Mouse (Mus musculus) liver, embryonic 12.5 days (tissue): ENCODE results near the gene Ptf1a. TPM values are rescaled to one million over a fixed set of nuclear protein-coding genes. Genes with fewer than 3 reads are reported as not detected.

ENCODE experiments used
- ATAC-seq: fragments of 200-750 bp; cut with Nextera tagmentation; 2 replicates; pipeline ENCODE4 v1.8.0; 2017; ENCODE audit warnings: moderate number of reproducible peaks, mild to moderate bottlenecking, moderate library complexity
- H3K27ac ChIP-seq: fragments of 300-500 bp; sonication (generic); 2 replicates; pipeline ENCODE4 v1.5.1; 2016; ENCODE audit warnings: mild to moderate bottlenecking
- H3K27me3 ChIP-seq: fragments of 300-500 bp; sonication (generic); replicated peaks from 2 replicates; pipeline ENCODE4 v1.6.1; 2016; ENCODE audit warnings: mild to moderate bottlenecking, moderate library complexity
- H3K36me3 ChIP-seq: fragments of 300-500 bp; sonication (generic); 2 replicates; pipeline ENCODE4 v1.6.1; 2016; ENCODE audit warnings: mild to moderate bottlenecking, moderate library complexity
- H3K4me1 ChIP-seq: fragments of 300-500 bp; sonication (generic); 2 replicates; pipeline ENCODE4 v1.6.1; 2016
- H3K4me2 ChIP-seq: fragments of 300-500 bp; sonication (generic); 2 replicates; pipeline ENCODE4 v1.6.1; 2016; ENCODE audit warnings: mild to moderate bottlenecking, moderate library complexity
- H3K4me3 ChIP-seq: fragments of 300-500 bp; sonication (generic); 2 replicates; pipeline ENCODE4 v1.5.1; 2016; ENCODE audit warnings: mild to moderate bottlenecking, moderate library complexity
- H3K9ac ChIP-seq: fragments of 300-500 bp; sonication (generic); 2 replicates; pipeline ENCODE4 v1.6.1; 2016; ENCODE audit warnings: mild to moderate bottlenecking, moderate library complexity
- H3K9me3 ChIP-seq: fragments of 300-500 bp; sonication (generic); replicated peaks from 2 replicates; pipeline ENCODE4 v1.6.1; 2016; ENCODE audit warnings: mild to moderate bottlenecking, moderate library complexity
- WGBS: fragments of 180-500 bp; shearing (Covaris S2); methylation state at CpG from one replicate; pipeline ENCODE4 v1.1.7; 2016; ENCODE audit not compliant: insufficient replicate concordance; 5-methylcytosine and 5-hydroxymethylcytosine counted together
- polyA plus RNA-seq: library from polyadenylated mRNA; unstranded; fragments of >200 nt; fragmentation: Nextera tagmentation; extraction: Ambion mirVana; gene quantifications from 2 replicates; pipeline ENCODE4 v1.2.1, GENCODE M21; 2016

Ptf1a gene
- not detected in 2 replicates for polyA plus RNA-seq

DNA sequence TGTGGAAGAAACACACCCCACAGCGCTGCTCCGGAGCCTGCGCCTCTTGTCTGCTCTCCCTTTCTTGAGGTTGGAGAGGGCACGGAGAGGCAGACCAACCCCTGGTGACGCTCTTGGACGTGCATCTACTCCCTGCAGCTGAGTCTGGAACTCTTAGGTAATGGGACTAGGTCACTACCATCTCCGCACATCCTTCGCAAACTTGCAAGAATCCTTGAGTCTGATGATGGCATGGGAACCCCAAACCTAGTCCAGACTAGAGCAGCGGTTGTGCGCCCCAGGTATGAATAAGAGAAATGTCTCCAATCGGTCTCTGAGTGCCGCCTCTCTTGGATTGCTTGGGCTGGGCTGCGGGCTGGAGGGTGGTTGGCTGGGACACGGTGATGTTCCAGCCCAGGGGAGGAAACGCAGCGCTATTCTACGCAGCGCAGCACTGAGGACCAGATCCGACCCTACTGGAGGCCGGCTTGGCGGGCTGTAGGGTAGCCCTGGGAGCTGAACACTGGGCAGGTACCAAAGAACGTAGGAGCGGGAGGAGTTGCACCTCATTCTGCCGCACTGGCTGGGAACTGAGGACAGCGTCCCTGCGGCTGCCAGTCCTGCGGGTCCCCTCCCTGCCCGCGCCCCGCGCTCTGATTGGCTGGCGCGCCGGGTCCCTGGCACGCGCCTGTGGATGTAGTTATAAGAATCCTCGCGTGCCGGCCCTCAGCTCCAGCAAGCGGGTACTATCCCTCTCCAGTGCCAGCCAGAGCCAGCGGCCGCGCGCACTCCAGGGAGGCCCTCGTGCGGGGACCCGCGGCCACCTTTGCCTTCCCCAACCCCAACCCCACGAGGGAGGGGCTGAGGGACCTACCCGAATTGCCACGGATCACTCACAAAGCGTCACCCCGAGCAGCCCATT lies at the start of gene Ptf1a:
TSS of gene Ptf1a (plus strand) at position 733 of the 901 bp plus-strand sequence.
- H3K27ac ChIP-seq = no peak within 1 kb of the TSS
- WGBS = 1% methylated on average over 52 of the region's 53 CpGs
- H3K36me3 ChIP-seq = no peaks in the 10 kb centered on the region
- H3K4me1 ChIP-seq = no peaks in the 10 kb centered on the region
- no peaks in the 10 kb centered on the region for H3K9me3 ChIP-seq
- H3K27me3 ChIP-seq = peaks cover 94% of the 10 kb centered on the region
- H3K9ac ChIP-seq = no peak within 1 kb of the TSS
- H3K4me2 ChIP-seq = peak within 1 kb of the TSS; percentile 18
- ATAC-seq = 0 out of 2 replicates have a peak, but pooled peaks have one; percentile 37
- peak within 1 kb of the TSS; percentile 21; the same call in 1 of the 2 replicates for H3K4me3 ChIP-seq

DNA sequence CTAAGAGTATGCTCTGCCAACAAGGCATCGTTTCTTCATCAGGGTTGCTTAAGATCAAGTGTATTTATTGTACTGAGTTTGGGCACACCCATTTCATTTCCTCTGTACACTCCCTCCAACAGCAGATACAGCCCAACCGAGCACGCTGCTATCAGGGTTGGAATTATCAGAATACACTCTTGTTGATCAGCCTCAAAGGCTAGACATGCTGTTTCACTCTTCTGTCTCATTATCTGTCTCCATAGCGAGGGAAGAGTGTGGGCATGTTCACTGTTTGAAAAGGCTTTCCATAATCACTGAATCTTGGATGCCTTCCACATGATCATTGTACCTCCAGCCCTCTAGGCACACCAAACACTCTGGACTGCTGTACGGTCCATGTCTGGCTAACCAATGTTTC lies 40.1 kb upstream of the Ptf1a start:
- Histone ChIP-seq H3K4me3 (no peak overlapping the region), H3K27ac (no peak overlapping the region), H3K36me3 (no peaks in the 10 kb centered on the region), H3K9ac (no peak overlapping the region), H3K9me3 (no peaks in the 10 kb centered on the region), H3K27me3 (0 out of 2 replicates have a peak, but pooled peaks cover 3% of the 10 kb centered on the region), H3K4me2 (no peak overlapping the region), H3K4me1 (peaks cover 8% of the 10 kb centered on the region; the same call in 1 of the 2 replicates)
- ATAC-seq = peak; percentile 27; the same call in 1 of the 2 replicates
- 35% methylated on average over 5 of the region's 5 CpGs for WGBS

DNA sequence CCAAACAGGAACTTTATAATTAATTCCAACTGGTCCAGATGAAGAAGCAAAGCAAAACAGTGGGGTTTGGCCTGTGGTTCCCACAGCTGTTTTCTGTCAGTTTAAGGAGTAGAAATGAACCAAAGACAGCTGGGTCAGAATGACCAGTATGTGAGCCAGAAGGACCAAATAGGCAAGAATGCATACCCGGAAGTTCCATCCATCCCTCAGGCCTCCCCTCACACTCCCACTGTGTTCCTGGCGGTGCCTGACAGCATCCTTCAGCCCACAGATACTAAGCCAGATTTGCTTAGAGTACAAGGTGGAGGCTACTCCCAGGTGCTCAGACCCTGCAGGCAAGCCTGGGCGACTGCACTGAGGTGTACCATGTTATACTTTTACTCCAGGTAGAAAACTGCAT lies 38.9 kb upstream of the Ptf1a start:
- Histone ChIP-seq H3K27me3 (0 out of 2 replicates have a peak, but pooled peaks cover 3% of the 10 kb centered on the region), H3K4me3 (no peak overlapping the region), H3K36me3 (no peaks in the 10 kb centered on the region), H3K4me2 (no peak overlapping the region), H3K9ac (no peak overlapping the region), H3K9me3 (no peaks in the 10 kb centered on the region), H3K27ac (no peak overlapping the region), H3K4me1 (peaks cover 8% of the 10 kb centered on the region; the same call in 1 of the 2 replicates)
- ATAC-seq = no peak
- WGBS = 50% methylated on average over 3 of the region's 3 CpGs

DNA sequence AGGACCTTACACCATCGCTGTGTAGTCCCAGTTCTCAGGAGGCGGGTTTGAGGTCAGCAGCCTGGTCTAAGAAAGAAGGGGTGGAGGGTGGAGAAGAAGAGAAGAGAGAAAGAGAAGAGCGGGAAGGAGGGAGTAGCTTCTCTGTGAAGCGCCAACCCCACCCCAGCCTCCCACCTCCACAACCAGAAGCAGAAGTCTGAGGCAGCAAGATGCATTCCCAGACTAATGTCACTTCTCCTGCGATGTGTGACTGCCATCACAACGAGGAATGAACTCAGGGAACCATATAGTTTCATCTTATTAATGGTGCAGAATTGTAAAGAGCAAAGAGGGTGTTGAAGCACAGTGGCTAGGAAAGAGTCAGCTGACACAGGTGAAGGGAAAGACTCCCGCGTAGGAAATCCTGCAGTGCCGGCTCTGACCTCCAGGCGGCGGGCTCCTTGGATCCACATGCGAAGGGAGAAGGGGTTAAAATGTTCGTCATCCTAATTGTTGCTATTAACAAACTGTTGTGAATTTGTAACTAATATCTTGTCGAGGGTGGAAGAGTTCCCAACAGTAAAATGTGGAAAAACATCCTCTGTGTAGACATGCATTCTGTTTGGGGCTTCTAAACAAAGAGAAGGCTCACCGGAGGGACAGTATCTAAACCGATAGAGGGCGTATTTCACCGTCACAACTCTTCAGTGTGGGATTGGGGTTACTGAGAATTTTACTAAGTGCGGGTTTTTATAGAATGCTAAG lies 31.1 kb upstream of the Ptf1a start:
- no peak for ATAC-seq

DNA sequence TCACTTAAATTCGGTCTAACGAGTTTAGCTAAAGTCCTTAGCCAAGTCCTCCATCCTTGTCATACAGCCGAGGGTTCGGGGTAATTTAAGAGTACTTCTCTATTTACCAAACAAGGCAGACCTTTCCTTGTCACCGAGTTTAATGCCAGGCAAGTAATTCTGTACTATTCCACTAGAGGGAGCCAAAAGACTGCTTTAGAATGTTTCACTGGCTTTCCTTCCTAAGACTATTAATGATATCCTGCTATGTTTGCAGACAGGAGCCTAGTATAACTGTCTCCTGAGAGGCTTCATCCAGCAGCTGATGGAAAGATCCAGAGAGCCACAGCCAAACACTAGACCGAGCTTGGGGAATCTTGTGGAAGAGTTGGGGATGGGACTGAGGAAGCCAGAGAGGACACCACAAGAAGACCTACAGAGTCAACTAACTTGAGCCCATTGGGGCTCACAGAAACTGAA lies 30.4 kb upstream of the Ptf1a start:
- Histone ChIP-seq H3K27ac (no peak overlapping the region), H3K4me1 (peaks cover 6% of the 10 kb centered on the region), H3K36me3 (no peaks in the 10 kb centered on the region), H3K4me2 (peak overlapping the region; percentile 53), H3K27me3 (peaks cover 24% of the 10 kb centered on the region; the same call in 1 of the 2 replicates), H3K9me3 (no peaks in the 10 kb centered on the region), H3K4me3 (peak overlapping the region; percentile 27), H3K9ac (no peak overlapping the region)
- no peak for ATAC-seq
- WGBS = 0% methylated on average over 6 of the region's 6 CpGs

More for the DNA sequence above, 31.1 kb upstream of the Ptf1a start:
- H3K4me3 ChIP-seq = peak overlapping the region; percentile 27
- 16% methylated on average over 19 of the region's 19 CpGs for WGBS
- peaks cover 24% of the 10 kb centered on the region; the same call in 1 of the 2 replicates for H3K27me3 ChIP-seq
- H3K36me3 ChIP-seq = no peaks in the 10 kb centered on the region
- H3K27ac ChIP-seq = no peak overlapping the region
- peak overlapping the region; percentile 53 for H3K4me2 ChIP-seq
- peaks cover 6% of the 10 kb centered on the region for H3K4me1 ChIP-seq
- H3K9me3 ChIP-seq = no peaks in the 10 kb centered on the region
- no peak overlapping the region for H3K9ac ChIP-seq

DNA sequence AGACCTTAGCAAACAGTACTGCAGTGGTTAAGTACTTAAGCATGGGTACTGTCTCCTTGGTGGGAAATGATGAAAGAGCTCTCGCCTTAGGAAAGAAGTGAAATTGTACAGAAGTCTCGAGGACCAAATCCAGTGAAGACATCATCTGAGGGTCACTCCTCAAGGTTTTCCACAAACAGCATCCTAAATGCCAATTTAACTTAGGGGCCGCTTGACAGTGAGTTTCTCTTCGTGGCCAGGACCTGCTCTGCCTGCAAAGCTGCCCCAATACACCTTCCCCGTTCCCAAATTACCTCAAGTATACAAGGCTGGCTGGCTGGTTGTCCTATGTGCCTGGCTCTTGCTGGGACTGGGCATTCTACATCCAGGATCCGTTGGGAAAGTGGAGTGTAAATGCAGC lies 29.4 kb upstream of the Ptf1a start:
- H3K4me3 ChIP-seq = no peak overlapping the region
- H3K4me1 ChIP-seq = peaks cover 6% of the 10 kb centered on the region
- 46% methylated on average over 6 of the region's 6 CpGs for whole genome bisulfite sequencing
- no peaks in the 10 kb centered on the region for H3K36me3 ChIP-seq
- H3K9ac ChIP-seq = no peak overlapping the region
- no peak for ATAC-seq
- H3K27ac ChIP-seq = no peak overlapping the region
- no peak overlapping the region for H3K4me2 ChIP-seq
- H3K9me3 ChIP-seq = no peaks in the 10 kb centered on the region
- H3K27me3 ChIP-seq = peaks cover 24% of the 10 kb centered on the region; the same call in 1 of the 2 replicates

DNA sequence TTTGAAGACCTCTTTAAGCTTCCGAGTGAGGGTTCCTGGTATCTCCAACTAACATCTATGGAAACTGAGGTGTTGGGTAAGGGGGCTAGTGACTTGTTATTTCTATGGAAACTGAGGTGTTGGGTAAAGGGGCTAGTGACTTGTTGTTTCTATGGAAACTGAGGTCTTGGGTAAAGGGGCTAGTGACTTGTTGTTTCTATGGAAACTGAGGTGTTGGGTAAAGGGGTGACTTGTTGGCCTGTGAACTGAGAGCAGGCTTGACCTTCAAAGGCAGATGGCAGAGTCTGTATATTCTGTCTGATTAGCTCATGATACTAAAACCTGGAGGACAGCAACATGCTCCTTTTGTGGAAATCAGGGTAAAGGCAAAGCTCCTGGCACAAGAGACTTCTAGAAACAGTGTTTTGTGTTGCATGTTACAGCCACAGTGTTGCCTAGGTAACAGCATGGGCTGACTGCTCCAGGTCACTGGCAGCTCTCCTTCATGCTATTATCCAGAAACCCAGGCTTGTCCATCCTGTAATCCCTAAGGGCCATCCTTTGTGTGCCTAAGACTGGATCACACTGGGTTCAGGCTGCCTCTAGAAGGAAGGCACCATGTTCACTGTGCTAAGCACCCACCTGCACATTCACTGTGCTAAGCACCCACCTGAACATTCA lies 25.6 kb upstream of the Ptf1a start:
- Histone ChIP-seq H3K9ac (no peak overlapping the region), H3K4me1 (peaks cover 1% of the 10 kb centered on the region), H3K27ac (no peak overlapping the region), H3K27me3 (peaks cover 10% of the 10 kb centered on the region; the same call in 1 of the 2 replicates), H3K36me3 (no peaks in the 10 kb centered on the region), H3K4me2 (no peak overlapping the region), H3K4me3 (no peak overlapping the region), H3K9me3 (no peaks in the 10 kb centered on the region)
- 40% methylated on average over 1 of the region's 1 CpGs for WGBS
- no peak for ATAC-seq

DNA sequence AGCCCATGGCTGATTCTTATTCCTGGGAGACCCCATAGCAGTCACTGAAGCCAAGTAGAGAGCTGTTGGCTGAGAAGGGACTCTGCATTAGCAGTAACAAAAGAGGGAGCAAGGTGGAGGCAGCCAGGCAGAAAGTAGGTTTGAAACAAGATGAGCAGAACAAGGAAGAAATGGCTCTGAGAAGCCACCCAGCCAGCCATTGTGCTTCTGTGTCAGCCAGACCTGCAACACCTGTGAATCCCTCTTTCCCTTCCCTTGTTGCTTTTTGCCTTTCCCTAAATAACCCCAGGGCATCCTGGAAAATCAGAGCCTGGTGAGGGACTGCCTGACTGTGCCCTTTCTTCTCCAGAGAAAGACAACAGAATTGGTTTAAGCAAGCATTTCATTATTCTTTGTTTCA lies 23.2 kb upstream of the Ptf1a start:
- no peak overlapping the region for H3K4me2 ChIP-seq
- no peak overlapping the region for H3K27ac ChIP-seq
- H3K9ac ChIP-seq = no peak overlapping the region
- no peak for ATAC-seq
- H3K36me3 ChIP-seq = no peaks in the 10 kb centered on the region
- peaks cover 11% of the 10 kb centered on the region for H3K27me3 ChIP-seq
- no peaks in the 10 kb centered on the region for H3K9me3 ChIP-seq
- H3K4me3 ChIP-seq = no peak overlapping the region
- no peaks in the 10 kb centered on the region for H3K4me1 ChIP-seq

DNA sequence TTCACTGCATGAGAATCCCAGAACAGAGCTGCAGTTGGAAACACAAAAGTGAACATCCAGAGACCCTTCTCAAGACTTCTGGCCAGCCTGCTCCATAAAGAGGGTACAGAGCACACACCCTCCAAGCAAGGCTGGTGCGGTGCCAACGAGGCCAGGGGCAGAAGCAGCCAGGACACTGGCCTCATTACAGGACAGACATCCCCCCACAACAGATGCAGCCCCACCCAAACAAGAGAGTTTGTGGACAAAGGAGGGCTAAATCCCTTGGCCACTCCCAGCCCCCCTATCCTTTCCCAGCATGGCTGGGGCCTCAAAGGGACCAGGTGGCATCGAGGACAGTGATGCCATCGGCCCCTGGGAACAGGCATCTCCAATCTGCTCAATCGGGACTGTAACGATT lies 22.4 kb upstream of the Ptf1a start:
- Histone ChIP-seq H3K9me3 (no peaks in the 10 kb centered on the region), H3K4me1 (no peaks in the 10 kb centered on the region), H3K4me3 (no peak overlapping the region), H3K9ac (no peak overlapping the region), H3K36me3 (no peaks in the 10 kb centered on the region), H3K27ac (no peak overlapping the region), H3K27me3 (peaks cover 17% of the 10 kb centered on the region), H3K4me2 (no peak overlapping the region)
- 72% methylated on average over 6 of the region's 6 CpGs for WGBS
- no peak for ATAC-seq

DNA sequence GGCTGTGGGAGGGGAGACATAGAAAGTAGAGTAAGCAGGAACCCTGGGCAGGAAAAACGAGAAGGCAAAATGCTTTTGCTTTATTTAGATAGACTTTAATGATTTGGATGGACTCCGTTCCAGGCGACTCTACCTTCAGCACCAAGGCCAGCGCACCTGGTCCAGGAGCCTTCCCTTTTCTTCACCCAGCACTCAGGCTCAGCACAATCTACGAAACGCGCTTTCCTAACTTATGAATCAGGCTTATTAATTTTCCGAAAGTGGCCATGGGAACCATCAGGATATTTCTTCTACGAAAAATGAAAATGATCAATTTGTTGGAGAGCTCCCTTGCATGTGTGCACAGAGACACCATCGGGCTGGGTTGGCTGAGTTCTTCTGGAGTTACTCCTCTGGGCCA lies 16.4 kb upstream of the Ptf1a start:
- H3K4me3 ChIP-seq = no peak overlapping the region
- no peaks in the 10 kb centered on the region for H3K9me3 ChIP-seq
- H3K27me3 ChIP-seq = peaks cover 71% of the 10 kb centered on the region
- no peak for ATAC-seq
- 9% methylated on average over 10 of the region's 10 CpGs for WGBS
- H3K27ac ChIP-seq = no peak overlapping the region
- no peaks in the 10 kb centered on the region for H3K4me1 ChIP-seq
- H3K36me3 ChIP-seq = no peaks in the 10 kb centered on the region
- H3K9ac ChIP-seq = no peak overlapping the region
- no peak overlapping the region for H3K4me2 ChIP-seq

DNA sequence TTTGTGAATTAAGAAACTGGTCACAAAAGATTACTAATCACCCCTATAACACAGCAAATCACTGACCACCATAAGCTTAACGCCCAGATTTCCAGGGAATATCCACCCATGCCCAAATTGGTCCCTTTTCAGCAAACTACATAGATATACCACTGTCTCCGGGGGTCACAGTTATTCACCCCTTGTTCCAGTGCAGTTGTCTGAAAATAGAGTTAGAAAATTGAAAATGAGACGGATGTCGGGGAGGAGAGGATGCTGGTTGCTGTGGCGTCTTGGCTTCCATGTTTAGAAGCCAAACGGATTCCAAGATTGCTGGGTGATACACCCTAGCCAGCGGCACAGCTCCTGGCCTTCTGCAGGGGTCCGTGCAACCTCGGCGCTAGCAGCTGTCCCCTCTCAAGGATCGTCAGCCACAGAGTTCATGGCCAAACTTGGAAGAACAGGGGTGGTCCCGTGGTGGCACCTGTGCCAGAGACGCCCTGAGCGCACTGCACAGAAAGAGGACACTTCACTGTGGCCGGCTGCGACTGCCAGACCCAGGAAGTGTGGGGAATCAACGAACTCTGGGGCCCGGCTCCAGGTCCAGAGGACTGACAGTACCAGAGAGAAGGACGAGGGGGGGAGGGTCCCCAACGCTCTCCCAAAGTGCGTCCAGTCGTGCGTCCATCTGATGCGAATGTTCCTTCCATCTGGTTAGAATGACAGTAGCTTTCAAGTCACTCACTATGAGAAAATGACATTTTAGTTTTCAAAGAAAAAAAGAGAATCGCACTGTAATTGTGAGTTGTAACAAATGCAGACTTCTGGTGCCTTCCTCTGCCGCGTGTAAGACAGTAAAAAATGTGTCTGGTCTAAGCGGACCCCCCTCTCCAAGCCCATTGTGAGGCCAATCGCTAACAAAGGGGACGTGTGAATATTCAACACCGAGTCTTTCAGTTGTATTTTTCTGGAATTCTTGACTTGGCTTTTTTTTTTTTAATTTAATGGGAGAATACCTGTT lies 15.5 kb upstream of the Ptf1a start:
- no peaks in the 10 kb centered on the region for H3K36me3 ChIP-seq
- 8% methylated on average over 31 of the region's 31 CpGs for WGBS
- ATAC-seq = no peak
- no peak overlapping the region for H3K9ac ChIP-seq
- no peaks in the 10 kb centered on the region for H3K4me1 ChIP-seq
- no peak overlapping the region for H3K4me2 ChIP-seq
- H3K9me3 ChIP-seq = no peaks in the 10 kb centered on the region
- H3K4me3 ChIP-seq = no peak overlapping the region
- H3K27me3 ChIP-seq = peaks cover 80% of the 10 kb centered on the region
- no peak overlapping the region for H3K27ac ChIP-seq
